Mouse (Mus musculus): ENCODE results near the gene Lrrc52. TPM values are rescaled to one million over a fixed set of nuclear protein-coding genes. Genes with fewer than 3 reads are reported as not detected.
A peak's percentile ranks its signal among the peaks of the same experiment; 100 is the strongest.

The Lrrc52 gene
- total RNA-seq, 2 experiments from 2014 or later, result not detected

GRCm38 (mm10) chr1:167436186-167436975, 30.2 kb downstream of the Lrrc52 start:
- no peak for ATAC-seq (ENCODE audit: poor library complexity, severe bottlenecking)

DNA sequence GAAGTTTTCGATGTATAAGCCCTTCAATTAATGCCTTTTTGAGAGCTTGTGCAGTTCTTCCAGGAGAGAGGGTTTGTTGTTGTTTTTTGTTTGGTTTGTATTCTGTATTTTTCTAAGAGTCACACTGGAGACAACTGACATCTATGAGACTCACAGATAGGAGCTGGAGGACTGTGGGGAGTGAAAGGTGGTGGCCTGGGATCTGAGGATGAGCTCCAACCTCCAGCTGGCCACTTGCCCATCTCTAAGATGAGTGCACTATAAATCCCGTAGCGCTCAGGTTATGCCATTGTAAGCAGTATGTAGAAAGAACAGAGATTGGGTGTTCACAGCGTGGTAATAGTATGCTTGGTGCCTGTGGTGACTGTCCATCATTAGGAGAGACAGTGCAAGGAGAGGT, 31.6 kb downstream of the Lrrc52 start:
- ATAC-seq (ENCODE audit: poor library complexity, severe bottlenecking), result no peak

GRCm38 (mm10) chr1:167430976-167431676, 35.5 kb downstream of the Lrrc52 start:
- ATAC-seq (ENCODE audit: poor library complexity, severe bottlenecking), result no peak

DNA sequence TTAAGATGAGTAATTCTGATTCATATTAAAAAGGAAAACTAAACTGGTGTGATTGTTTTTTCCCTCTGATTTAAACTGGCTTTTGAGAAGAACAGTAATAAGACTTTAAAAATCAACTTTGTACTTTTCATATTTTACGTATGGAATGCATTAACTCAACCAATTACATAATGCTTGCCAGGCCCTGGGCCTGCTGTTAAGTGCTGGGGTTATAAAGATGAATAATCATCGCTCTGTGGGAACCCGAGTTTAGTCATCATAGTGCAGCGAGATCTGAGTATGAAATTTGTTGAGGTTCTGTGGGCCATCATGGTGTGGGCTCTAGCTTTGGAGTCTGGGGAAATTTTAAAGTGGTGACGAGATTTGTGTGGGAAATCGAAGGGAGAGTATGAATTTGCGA, 39.9 kb downstream of the Lrrc52 start:
- no peak for ATAC-seq (ENCODE audit: poor library complexity, severe bottlenecking)

DNA sequence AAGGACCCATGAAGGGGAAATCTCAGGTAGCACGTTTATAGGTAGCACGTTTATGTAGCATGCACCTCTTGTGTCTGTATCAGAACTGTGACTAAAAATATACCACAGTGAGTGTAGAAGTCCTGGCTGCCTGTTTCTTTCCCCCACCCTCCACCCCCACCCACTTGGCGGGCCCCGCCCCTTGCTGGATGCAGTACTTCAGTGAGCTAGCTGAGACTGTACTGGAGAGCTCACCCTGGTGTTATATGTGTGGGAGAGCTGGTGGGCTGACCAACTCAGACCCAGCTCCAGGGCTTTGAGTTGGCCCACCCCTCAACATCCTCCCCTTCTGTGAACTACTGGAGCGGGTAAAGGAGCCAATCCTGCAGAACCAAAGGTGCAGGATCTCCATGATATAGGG, 41.0 kb downstream of the Lrrc52 start:
- ATAC-seq (ENCODE audit: poor library complexity, severe bottlenecking), result no peak

DNA sequence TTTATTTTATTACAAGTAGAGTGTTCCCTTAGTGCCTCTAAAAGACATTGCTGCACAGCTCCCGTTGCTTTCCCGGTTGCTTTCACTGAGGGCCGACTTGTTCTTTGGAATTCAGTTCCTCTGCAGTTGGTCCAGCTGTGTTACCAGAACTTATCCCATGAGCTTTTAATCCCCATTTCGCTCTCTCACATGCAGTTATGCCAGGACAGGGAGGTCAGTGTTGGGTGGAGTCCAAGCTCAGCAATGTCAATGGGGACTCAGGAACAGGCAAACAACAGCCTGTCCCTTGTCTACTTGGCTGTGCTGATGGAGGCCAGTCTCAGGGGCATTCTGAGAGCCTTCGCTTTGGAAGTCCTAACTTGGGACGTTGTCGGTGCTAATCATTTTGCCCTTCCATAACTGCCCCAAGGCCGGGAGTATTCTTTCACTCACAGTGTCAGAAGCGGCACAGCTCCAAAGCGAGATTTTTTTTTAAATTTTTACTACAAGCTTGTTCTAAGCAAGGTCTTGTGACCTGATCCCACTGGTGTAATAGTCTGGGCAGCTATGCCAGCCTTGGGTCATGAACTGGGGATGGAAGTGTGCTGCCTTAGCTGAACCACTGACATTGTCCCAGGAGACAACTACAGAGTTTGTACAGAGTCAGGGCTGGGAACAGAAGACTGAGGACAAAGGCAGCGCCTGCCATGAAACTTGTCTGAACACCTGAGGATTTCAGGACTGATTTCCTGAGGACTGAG, 43.9 kb downstream of the Lrrc52 start:
- ATAC-seq (ENCODE audit: poor library complexity, severe bottlenecking), result no peak

GRCm38 (mm10) chr1:167414846-167415245, 51.7 kb downstream of the Lrrc52 start:
- peak; percentile 89 for ATAC-seq (ENCODE audit: poor library complexity, severe bottlenecking)

GRCm38 (mm10) chr1:167411991-167412715, 54.4 kb downstream of the Lrrc52 start:
- no peak for ATAC-seq (ENCODE audit: poor library complexity, severe bottlenecking)

GRCm38 (mm10) chr1:167409601-167410000, 57.0 kb downstream of the Lrrc52 start:
- no peak for ATAC-seq (ENCODE audit: poor library complexity, severe bottlenecking)

- ATAC-seq (ENCODE audit: poor library complexity, severe bottlenecking), result no peak
Measured at GRCm38 (mm10) chr1:167405237-167405636, 61.3 kb downstream of the Lrrc52 start.

Other genes with a start within 250 kb of the Lrrc52 start
- gene Uck2, start 181.5 kb downstream of the Lrrc52 start, total RNA-seq (2015), result 71.2 and 79.5 TPM in 2 replicates
- 75.3 and 77.6 TPM in 2 replicates for gene Uck2, start 181.5 kb downstream of the Lrrc52 start, total RNA-seq (2017)
- gene Tmco1, start 158.4 kb downstream of the Lrrc52 start, total RNA-seq (2015), result 168 and 194 TPM in 2 replicates
- 167 and 196 TPM in 2 replicates for gene Tmco1, start 158.4 kb downstream of the Lrrc52 start, total RNA-seq (2017)
- gene Aldh9a1, start 116.8 kb downstream of the Lrrc52 start, total RNA-seq (2015), result 37.7 and 42.5 TPM in 2 replicates
- 34.1 and 43.2 TPM in 2 replicates for gene Aldh9a1, start 116.8 kb downstream of the Lrrc52 start, total RNA-seq (2017)
- 21.8 and 27.7 TPM in 2 replicates for gene Mgst3, start 72.9 kb downstream of the Lrrc52 start, total RNA-seq (2015)
- 20.5 and 31.2 TPM in 2 replicates for gene Mgst3, start 72.9 kb downstream of the Lrrc52 start, total RNA-seq (2017)
- not detected in 2 replicates for gene Rxrg, start 131.6 kb upstream of the Lrrc52 start, total RNA-seq (2015)
- not detected in 2 replicates for gene Rxrg, start 131.6 kb upstream of the Lrrc52 start, total RNA-seq (2017)
- not detected in 2 replicates for gene Lmx1a, start 222.5 kb upstream of the Lrrc52 start, total RNA-seq (2015)
- not detected in 2 replicates for gene Lmx1a, start 222.5 kb upstream of the Lrrc52 start, total RNA-seq (2017)

All from megakaryocyte, adult 5-6 weeks (primary cell).